ENCODE assay signal across 31 mouse cellular contexts in the genomic region with DNA sequence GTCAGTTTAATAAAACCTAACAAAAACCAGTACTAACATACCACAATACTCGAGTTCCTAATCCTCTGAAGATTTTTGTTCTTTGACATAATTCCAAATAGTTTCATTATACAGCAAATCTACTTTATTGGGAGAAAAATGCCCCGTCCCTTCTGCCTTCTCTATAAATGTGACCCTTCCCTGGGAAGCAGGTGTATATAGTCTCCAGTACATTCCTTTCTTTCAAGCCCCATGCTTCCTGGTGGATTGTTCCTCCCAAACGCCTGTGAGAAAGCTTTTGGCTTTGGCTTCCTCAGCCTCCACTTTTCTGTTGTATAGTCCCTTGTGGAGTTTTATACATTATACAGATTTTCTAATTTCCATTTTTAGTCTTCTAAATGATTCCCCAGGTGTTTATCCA.
"Had no signal": no experiment of that assay in that cellular context is flagged by ENCODE, and none has a peak within 500 bp of the region (broad histone marks: within the 10 kb centered on the region; RNA-seq: fewer than 3 reads in every experiment).

No protein-coding gene starts in this region.

- DNase-seq: left cerebral cortex, postnatal 4 days; liver; liver, embryonic 13.5 days; liver, postnatal 0 days; lung, adult 18-20 months; lung, adult 2 months; lung, embryonic 14.5 days; lung, postnatal 10 days; lung, postnatal 14 days; lung, postnatal 36 days; lung, postnatal 4 days; midbrain, embryonic 14.5 days had no signal

- H3K27me3 ChIP-seq: limb, embryonic 12.5 days; limb, embryonic 15.5 days; liver, embryonic 12.5 days; liver, embryonic 13.5 days; liver, embryonic 15.5 days; lung, embryonic 15.5 days; megakaryocyte, embryonic 14.5 days; midbrain, embryonic 12.5 days; midbrain, embryonic 13.5 days; midbrain, embryonic 15.5 days; neural tube, embryonic 12.5 days had no signal

- ATAC-seq: liver, embryonic 12.5 days; liver, postnatal 0 days; lung, postnatal 0 days; midbrain, embryonic 13.5 days; midbrain, embryonic 15.5 days; midbrain, embryonic 16.5 days had no signal

- H3K4me2 ChIP-seq: limb, embryonic 12.5 days; limb, embryonic 15.5 days; liver, embryonic 11.5 days; liver, embryonic 12.5 days; liver, embryonic 13.5 days; liver, embryonic 15.5 days; lung, embryonic 14.5 days; lung, embryonic 15.5 days; midbrain, embryonic 11.5 days; midbrain, embryonic 12.5 days; midbrain, embryonic 13.5 days; midbrain, embryonic 15.5 days; neural tube, embryonic 12.5 days had no signal

- H3K9ac ChIP-seq: limb, embryonic 12.5 days; limb, embryonic 15.5 days; liver, embryonic 12.5 days; liver, embryonic 13.5 days; liver, embryonic 14.5 days; liver, embryonic 15.5 days; liver, postnatal 0 days; lung, embryonic 14.5 days; lung, embryonic 15.5 days; midbrain, embryonic 12.5 days; midbrain, embryonic 13.5 days; midbrain, embryonic 15.5 days; neural tube, embryonic 12.5 days had no signal

- H3K4me3 ChIP-seq: left cerebral cortex, adult 2 months; limb, embryonic 12.5 days; limb, embryonic 15.5 days; liver, embryonic 12.5 days; liver, embryonic 13.5 days; liver, embryonic 15.5 days; lung, embryonic 15.5 days; megakaryocyte, embryonic 14.5 days; midbrain, embryonic 10.5 days; midbrain, embryonic 12.5 days; midbrain, embryonic 13.5 days; midbrain, embryonic 15.5 days; myocyte; neural tube, embryonic 12.5 days had no signal

- H3K27ac ChIP-seq: left cerebral cortex, adult 2 months; limb, embryonic 12.5 days; limb, embryonic 15.5 days; liver, embryonic 12.5 days; liver, embryonic 13.5 days; liver, embryonic 14.5 days; liver, embryonic 15.5 days; lung, embryonic 15.5 days; macrophage; midbrain, embryonic 10.5 days; midbrain, embryonic 12.5 days; midbrain, embryonic 13.5 days; midbrain, embryonic 15.5 days; neural tube, embryonic 12.5 days had no signal

- H3K9me3 ChIP-seq: limb, embryonic 12.5 days; limb, embryonic 15.5 days; liver, embryonic 12.5 days; liver, embryonic 15.5 days; lung, embryonic 15.5 days; megakaryocyte, embryonic 14.5 days; midbrain, embryonic 13.5 days; midbrain, embryonic 15.5 days; neural tube, embryonic 12.5 days had no signal

- H3K4me1 ChIP-seq: limb, embryonic 12.5 days; limb, embryonic 15.5 days; liver, embryonic 12.5 days; liver, embryonic 13.5 days; liver, embryonic 15.5 days; lung, embryonic 15.5 days; megakaryocyte, embryonic 14.5 days; midbrain, embryonic 10.5 days; midbrain, embryonic 12.5 days; midbrain, embryonic 13.5 days; midbrain, embryonic 15.5 days; neural tube, embryonic 12.5 days had no signal

- H3K36me3 ChIP-seq: limb, embryonic 12.5 days; limb, embryonic 15.5 days; liver, embryonic 12.5 days; liver, embryonic 13.5 days; liver, embryonic 15.5 days; lung, embryonic 15.5 days; midbrain, embryonic 10.5 days; midbrain, embryonic 12.5 days; midbrain, embryonic 13.5 days; midbrain, embryonic 15.5 days; neural tube, embryonic 12.5 days had no signal
